Mouse (Mus musculus) small intestine, adult 2 months (tissue): ENCODE data around the gene Apoc2.
A peak's percentile ranks its signal among the peaks of the same experiment; 100 is the strongest.

Source experiments
- CTCF ChIP-seq: fragments of 200-500 bp; IDR thresholded peaks from 2 replicates; pipeline ENCODE4 v1.5.1; 2012; ENCODE audit warnings: low read depth, mild to moderate bottlenecking, control low read depth, inconsistent platforms, low read length, moderate library complexity, mixed read lengths; ENCODE audit not compliant: insufficient replicate concordance, insufficient read length; ENCODE audit errors: extremely low read depth
- POLR2A ChIP-seq: fragments of 200-500 bp; IDR thresholded peaks from 2 replicates; pipeline ENCODE4 v1.6.1; 2012; ENCODE audit warnings: low read depth, mild to moderate bottlenecking, control low read depth, inconsistent platforms, low read length, moderate library complexity

- TF ChIP-seq CTCF (peak; percentile 25; the same call in 1 of the 2 replicates), POLR2A (no peak)
These were observed 34.7 kb upstream of the Apoc2 start for GRCm38 (mm10) chr7:19712414-19712813.
